Mouse (Mus musculus): ENCODE data around the gene Arl9.

The Arl9 gene

GRCm38 (mm10) chr5:77015544-77016482, 12.0 kb downstream of the Arl9 start, which contains the start of gene Thegl:
TSS of gene Thegl (plus strand) at chr5:77016023.
- in situ Hi-C loops (cut with MboI, MseI): loop anchor here in 1 of 2 experiments (5.0 kb wide), 1 partner anchor 61 kb away; no protein-coding TSS in a partner anchor

- in situ Hi-C loops (cut with MboI, MseI): no loop called here
Measured at GRCm38 (mm10) chr5:77028034-77028433, 24.2 kb downstream of the Arl9 start.

- in situ Hi-C loops (cut with MboI, MseI): loop anchor here in 1 of 2 experiments (10.0 kb wide), 1 partner anchor 1025 kb away; no protein-coding TSS in a partner anchor
Measured at GRCm38 (mm10) chr5:77029735-77030134, 25.9 kb downstream of the Arl9 start.

GRCm38 (mm10) chr5:77035101-77035500, 31.2 kb downstream of the Arl9 start:
- in situ Hi-C loops (cut with MboI, MseI): loop anchor here in 1 of 2 experiments (10.0 kb wide), 1 partner anchor 1030 kb away; no protein-coding TSS in a partner anchor

- in situ Hi-C loops (cut with MboI, MseI): loop anchor here in 1 of 2 experiments (10.0 kb wide), 1 partner anchor 1034 kb away; no protein-coding TSS in a partner anchor
Measured at GRCm38 (mm10) chr5:77038451-77038850, 34.6 kb downstream of the Arl9 start.

- in situ Hi-C loops (cut with MboI, MseI): loop anchor here in 1 of 2 experiments (10.0 kb wide), 1 partner anchor 1035 kb away; no protein-coding TSS in a partner anchor
Measured at GRCm38 (mm10) chr5:77039391-77039790, 35.5 kb downstream of the Arl9 start.

- in situ Hi-C loops (cut with MboI, MseI): no loop called here
Measured at GRCm38 (mm10) chr5:77044362-77044761, 40.5 kb downstream of the Arl9 start.

- in situ Hi-C loops (cut with MboI, MseI): no loop called here
Measured at GRCm38 (mm10) chr5:77052616-77053015, 48.8 kb downstream of the Arl9 start.

GRCm38 (mm10) chr5:77056881-77057440, 53.1 kb downstream of the Arl9 start:
- in situ Hi-C loops (cut with MboI, MseI): no loop called here
